In genomic region chr15:95791855-95792254, GRCm38 (mm10) we compare ENCODE assay signal across 7 mouse cellular contexts. TPM values are rescaled to one million over a fixed set of nuclear protein-coding genes. Genes with fewer than 3 reads are reported as not detected.
DNase-seq lines count a peak whose midpoint lies in the region; ATAC-seq and TF ChIP-seq lines count a peak whose summit lies in the region.

No protein-coding gene starts in this region.

- 28% methylated on average over 5 of the region's 5 CpGs for WGBS in lung, embryonic 15.5 days
- 64% methylated on average over 5 of the region's 5 CpGs for WGBS in forebrain, embryonic 11.5 days
- 45% methylated on average over 5 of the region's 5 CpGs for WGBS in limb, embryonic 14.5 days
- WGBS in stomach, embryonic 14.5 days, result 36% methylated on average over 5 of the region's 5 CpGs

- no peaks in the 10 kb centered on the region for H3K27me3 ChIP-seq in lung, embryonic 15.5 days
- H3K27me3 ChIP-seq in forebrain, embryonic 11.5 days (ENCODE audit: control insufficient read depth, insufficient read depth, low read length), result no peaks in the 10 kb centered on the region; the same call in 1 of the 2 replicates
- H3K27me3 ChIP-seq in limb, embryonic 14.5 days (ENCODE audit: control insufficient read depth, insufficient read depth, low read length), result no peaks in the 10 kb centered on the region
- H3K27me3 ChIP-seq in stomach, embryonic 14.5 days (ENCODE audit: control insufficient read depth, insufficient read depth, low read length), result no peaks in the 10 kb centered on the region

- peak overlapping the region; percentile 79 for H3K4me2 ChIP-seq in lung, embryonic 15.5 days
- peak overlapping the region; percentile 83 for H3K4me2 ChIP-seq in forebrain, embryonic 11.5 days (ENCODE audit: low read depth, low read length, severe bottlenecking)
- H3K4me2 ChIP-seq in limb, embryonic 14.5 days (replicated peaks; ENCODE audit: low read depth, low read length, severe bottlenecking), result peak overlapping the region; percentile 74
- peak overlapping the region; percentile 52 for H3K4me2 ChIP-seq in stomach, embryonic 14.5 days (replicated peaks; ENCODE audit: low read depth, low read length)

- H3K9ac ChIP-seq in lung, embryonic 15.5 days, result peak overlapping the region; percentile 85; the same call in 1 of the 2 replicates
- peak overlapping the region; percentile 90; the same call in 1 of the 2 replicates for H3K9ac ChIP-seq in forebrain, embryonic 11.5 days (ENCODE audit: low read length)
- H3K9ac ChIP-seq in limb, embryonic 14.5 days (ENCODE audit: low read depth, low read length, severe bottlenecking), result peak overlapping the region; percentile 78; the same call in 1 of the 2 replicates
- no peak overlapping the region for H3K9ac ChIP-seq in stomach, embryonic 14.5 days (replicated peaks; ENCODE audit: low read depth, low read length)

- H3K4me3 ChIP-seq in lung, embryonic 15.5 days, result peak overlapping the region; percentile 81
- peak overlapping the region; percentile 74 for H3K4me3 ChIP-seq in forebrain, embryonic 11.5 days (ENCODE audit: low read depth, low read length)
- peak overlapping the region; percentile 90 for H3K4me3 ChIP-seq in limb, embryonic 14.5 days (replicated peaks; ENCODE audit: low read length)
- peak overlapping the region; percentile 61 for H3K4me3 ChIP-seq in stomach, embryonic 14.5 days (ENCODE audit: low read depth, low read length)

- no peaks in the 10 kb centered on the region for H3K36me3 ChIP-seq in lung, embryonic 15.5 days
- no peaks in the 10 kb centered on the region for H3K36me3 ChIP-seq in forebrain, embryonic 11.5 days (ENCODE audit: control insufficient read depth, insufficient read depth, low read length)
- no peaks in the 10 kb centered on the region for H3K36me3 ChIP-seq in limb, embryonic 14.5 days (ENCODE audit: control insufficient read depth, insufficient read depth, low read length)
- H3K36me3 ChIP-seq in stomach, embryonic 14.5 days (ENCODE audit: control insufficient read depth, insufficient read depth, low read length), result no peaks in the 10 kb centered on the region

- peaks cover 53% of the 10 kb centered on the region for H3K4me1 ChIP-seq in lung, embryonic 15.5 days
- H3K4me1 ChIP-seq in forebrain, embryonic 11.5 days (replicated peaks; ENCODE audit: control insufficient read depth, insufficient read depth, low read length), result no peaks in the 10 kb centered on the region
- peaks cover 22% of the 10 kb centered on the region; the same call in 1 of the 2 replicates for H3K4me1 ChIP-seq in limb, embryonic 14.5 days (ENCODE audit: control insufficient read depth, insufficient read depth, low read length)
- H3K4me1 ChIP-seq in stomach, embryonic 14.5 days (ENCODE audit: control insufficient read depth, insufficient read depth, low read length), result peaks cover 18% of the 10 kb centered on the region; the same call in 1 of the 2 replicates

- intact Hi-C loops in gastrocnemius, postnatal 14 days (cut with DNase I; ENCODE audit: low total_unique reads), result loop anchor here (10.0 kb wide), 1 partner anchor 53 kb away; no protein-coding TSS in a partner anchor

- no peaks in the 10 kb centered on the region for H3K9me3 ChIP-seq in lung, embryonic 15.5 days
- H3K9me3 ChIP-seq in forebrain, embryonic 11.5 days (ENCODE audit: control insufficient read depth, low read length), result no peaks in the 10 kb centered on the region; the same call in 1 of the 2 replicates
- H3K9me3 ChIP-seq in limb, embryonic 14.5 days (ENCODE audit: control insufficient read depth, low read length), result no peaks in the 10 kb centered on the region
- no peaks in the 10 kb centered on the region for H3K9me3 ChIP-seq in stomach, embryonic 14.5 days (ENCODE audit: control insufficient read depth, low read depth, low read length)

- no peak for ATAC-seq in lung, embryonic 15.5 days (ENCODE audit: borderline replicate concordance, extremely low read depth, low FRiP score, low TSS enrichment)
- ATAC-seq in forebrain, embryonic 11.5 days (replicated peaks; ENCODE audit: low FRiP score), result no peak
- ATAC-seq in limb, embryonic 14.5 days (ENCODE audit: low FRiP score, low read depth), result no peak
- ATAC-seq in stomach, embryonic 14.5 days (ENCODE audit: insufficient number of reproducible peaks, insufficient read depth, low FRiP score, low read depth), result no peak

- no peak for DNase-seq in lung, postnatal 36 days
- DNase-seq in forebrain, embryonic 11.5 days (ENCODE audit: low spot score), result no peak
- no peak for DNase-seq in limb, embryonic 14.5 days (ENCODE audit: low spot score)
- no peak for DNase-seq in gastrocnemius, postnatal 14 days
- DNase-seq in layer of hippocampus, adult 11-12 months (ENCODE audit: low spot score), result no peak

- no peak for TF ChIP-seq POLR2A in limb, embryonic 14.5 days (IDR thresholded peaks at IDR 0.05; ENCODE audit: borderline replicate concordance, extremely low read depth, insufficient read depth, insufficient read length)

- H3K27ac ChIP-seq in lung, embryonic 15.5 days, result peak overlapping the region; percentile 90
- H3K27ac ChIP-seq in forebrain, embryonic 11.5 days (ENCODE audit: low read depth, low read length), result no peak overlapping the region
- H3K27ac ChIP-seq in limb, embryonic 14.5 days (replicated peaks; ENCODE audit: low read depth, low read length), result no peak overlapping the region
- no peak overlapping the region for H3K27ac ChIP-seq in stomach, embryonic 14.5 days (ENCODE audit: low read length)

RNA-seq across cellular contexts. Expression of gene Ano6, which starts 1.2 kb away (rescaled TPM):
- 39.5 and 44.0 TPM in 2 replicates for polyA plus RNA-seq in lung, embryonic 15.5 days (2015; fragmentation: Nextera tagmentation; extraction: Ambion mirVana)
- polyA plus RNA-seq in forebrain, embryonic 11.5 days (2014; fragmentation: Nextera tagmentation; extraction: Ambion mirVana), result 38.0 and 40.3 TPM in 2 replicates
- 42.1 and 46.9 TPM in 2 replicates for polyA plus RNA-seq in limb, embryonic 14.5 days (2012; rRNA removed)
- polyA plus RNA-seq in limb, embryonic 14.5 days (2014; fragmentation: Nextera tagmentation; extraction: Ambion mirVana), result 52.3 and 61.5 TPM in 2 replicates
- polyA plus RNA-seq in stomach, embryonic 14.5 days (2014; fragmentation: Nextera tagmentation; extraction: Ambion mirVana), result 46.4 and 52.9 TPM in 2 replicates
- total RNA-seq in gastrocnemius, postnatal 14 days (2021), result 10 to 100 TPM; 41.5 to 51.9 TPM
